Mouse (Mus musculus): Measurements from ENCODE around the gene Creb3. TPM values are rescaled to one million over a fixed set of nuclear protein-coding genes. Genes with fewer than 3 reads are reported as not detected.

The Creb3 gene
- 82.1 TPM for polyA plus RNA-seq (2017; shearing (Covaris generic))

DNA sequence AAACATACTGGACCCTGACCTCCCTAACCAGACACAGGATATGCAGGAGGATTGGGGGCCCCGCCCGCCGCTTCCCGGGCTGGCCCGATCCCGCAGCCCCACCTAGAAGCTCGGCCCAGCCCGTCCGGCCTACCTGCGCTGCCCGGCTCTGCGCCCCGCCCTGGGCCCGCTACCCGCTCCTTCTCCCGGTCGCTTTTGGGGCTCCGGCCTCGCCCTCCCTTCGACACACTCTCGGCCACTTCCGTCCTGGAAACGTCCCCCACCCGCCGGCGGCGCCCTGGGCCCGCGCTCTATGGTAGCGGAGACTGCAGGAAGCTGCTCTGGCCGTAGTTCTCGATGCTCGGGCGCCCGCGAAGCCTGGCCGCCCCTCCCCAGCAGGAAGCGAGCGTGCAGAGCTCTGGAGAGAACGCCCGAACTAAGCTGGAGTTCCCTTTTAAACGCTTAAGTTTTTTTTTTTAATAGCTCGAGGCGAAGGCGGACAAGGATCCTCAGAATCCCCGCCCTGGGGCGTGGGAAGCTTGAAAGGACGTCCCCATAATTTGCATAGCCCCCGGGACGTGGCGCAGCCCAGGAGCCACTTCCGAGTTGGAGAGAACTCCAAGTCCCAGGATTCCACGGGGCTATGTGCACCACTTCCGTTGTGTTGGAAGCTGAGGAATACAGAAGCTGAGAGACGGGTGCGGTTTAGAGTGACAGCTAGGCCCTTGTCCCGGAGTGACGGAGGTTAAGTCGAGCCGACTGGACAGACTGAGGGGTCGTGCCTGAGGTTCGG lies at the start of gene Creb3, which contains the start of gene Tln1:
Creb3 (plus strand) TSS at position 336 of the 772 bp plus-strand sequence.
Tln1 (minus strand) TSS at position 695 of the 772 bp plus-strand sequence.

GRCm38 (mm10) chr4:43578376-43579204 lies 16.5 kb downstream of the Creb3 start, which contains the start of the genes Rgp1 and Gba2:
Gene Rgp1 (plus strand): TSS chr4:43578715.
Gene Gba2 (minus strand): TSS chr4:43578873.

DNA sequence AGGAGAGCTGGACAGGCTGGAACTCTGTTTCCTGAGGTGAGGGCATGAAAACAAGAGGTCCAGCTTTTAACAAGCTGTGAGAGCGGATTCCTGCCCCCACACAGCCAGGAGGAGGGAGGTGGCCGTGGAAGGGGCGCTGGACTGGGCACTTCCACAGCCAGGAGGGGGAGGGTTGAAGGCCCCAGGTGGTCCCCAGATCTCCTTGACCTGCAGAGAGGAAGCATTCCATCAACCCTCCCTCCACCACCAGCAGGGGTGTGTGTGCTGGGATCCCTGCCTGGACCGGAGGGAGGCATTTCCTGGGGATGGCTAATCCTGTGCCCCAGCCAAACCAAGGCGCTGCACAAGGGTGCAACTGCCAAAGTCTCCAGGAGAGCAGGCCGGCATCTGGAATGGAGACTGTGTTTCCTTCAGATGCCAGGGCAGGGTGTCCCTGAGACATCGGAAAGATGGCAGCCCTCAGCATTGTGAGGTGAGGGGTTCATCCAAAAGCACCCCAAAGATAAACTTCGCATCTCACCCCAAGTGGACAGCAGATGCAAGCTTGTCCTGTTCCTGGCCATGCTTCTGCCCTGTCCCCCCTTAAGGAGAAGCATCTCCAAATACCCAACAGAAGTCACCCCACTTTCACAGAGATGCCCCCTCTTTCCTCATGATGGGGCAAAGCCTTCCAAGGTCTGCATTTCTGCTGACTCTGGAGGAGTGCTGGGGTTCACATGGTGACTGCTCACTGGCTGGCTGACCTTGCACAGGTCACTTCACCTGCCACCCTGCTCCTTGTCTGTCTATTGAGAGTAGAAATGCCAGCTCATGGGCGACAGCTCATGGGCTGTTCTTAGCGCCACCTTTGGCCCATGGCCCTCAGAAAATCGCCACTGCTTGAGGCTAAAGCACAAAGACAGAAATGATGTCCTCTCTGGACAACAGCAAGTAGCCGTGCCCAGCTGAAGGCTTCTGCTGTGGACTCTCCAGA lies 22.6 kb downstream of the Creb3 start, which contains the start of gene Msmp:
Msmp (minus strand) TSS at position 51 of the 973 bp plus-strand sequence.

Other genes starting within 250 kb of the Creb3 start
- not detected for gene Rusc2, start 180.4 kb upstream of the Creb3 start, polyA plus RNA-seq (2017; shearing (Covaris generic))
- not detected for gene Fam166b, start 133.2 kb upstream of the Creb3 start, polyA plus RNA-seq (2017; shearing (Covaris generic))
- gene Tesk1, start 120.4 kb upstream of the Creb3 start, polyA plus RNA-seq (2017; shearing (Covaris generic)), result 44.9 TPM
- 59.9 TPM for gene Cd72, start 107.7 kb upstream of the Creb3 start, polyA plus RNA-seq (2017; shearing (Covaris generic))
- 102 TPM for gene Sit1, start 78.6 kb upstream of the Creb3 start, polyA plus RNA-seq (2017; shearing (Covaris generic))
- gene Ccdc107, start 69.4 kb upstream of the Creb3 start, polyA plus RNA-seq (2017; shearing (Covaris generic)), result 52.6 TPM
- 6.2 TPM for gene Arhgef39, start 62.6 kb upstream of the Creb3 start, polyA plus RNA-seq (2017; shearing (Covaris generic))
- gene Car9, start 55.4 kb upstream of the Creb3 start, polyA plus RNA-seq (2017; shearing (Covaris generic)), result 0.42 TPM
- not detected for gene Tpm2, start 38.6 kb upstream of the Creb3 start, polyA plus RNA-seq (2017; shearing (Covaris generic))
- gene Tln1, start 359 bp downstream of the Creb3 start, polyA plus RNA-seq (2017; shearing (Covaris generic)), result 240 TPM
- gene Rgp1, start 16.4 kb downstream of the Creb3 start, polyA plus RNA-seq (2017; shearing (Covaris generic)), result 9.6 TPM
- 39.8 TPM for gene Gba2, start 16.5 kb downstream of the Creb3 start, polyA plus RNA-seq (2017; shearing (Covaris generic))
- 2.4 TPM for gene Msmp, start 22.2 kb downstream of the Creb3 start, polyA plus RNA-seq (2017; shearing (Covaris generic))
- gene Npr2, start 69.6 kb downstream of the Creb3 start, polyA plus RNA-seq (2017; shearing (Covaris generic)), result not detected
- not detected for gene Spag8, start 91.3 kb downstream of the Creb3 start, polyA plus RNA-seq (2017; shearing (Covaris generic))
- 37.8 TPM for gene Hint2, start 94.1 kb downstream of the Creb3 start, polyA plus RNA-seq (2017; shearing (Covaris generic))
- gene Tmem8b, start 106.6 kb downstream of the Creb3 start, polyA plus RNA-seq (2017; shearing (Covaris generic)), result 1.2 TPM
- gene Fam221b, start 106.8 kb downstream of the Creb3 start, polyA plus RNA-seq (2017; shearing (Covaris generic)), result 0.96 TPM
- gene Olfr70, start 138.5 kb downstream of the Creb3 start, polyA plus RNA-seq (2017; shearing (Covaris generic)), result not detected
- gene Olfr71, start 147.9 kb downstream of the Creb3 start, polyA plus RNA-seq (2017; shearing (Covaris generic)), result not detected
- gene Hrct1, start 164.9 kb downstream of the Creb3 start, polyA plus RNA-seq (2017; shearing (Covaris generic)), result not detected
- gene Spaar, start 167.7 kb downstream of the Creb3 start, polyA plus RNA-seq (2017; shearing (Covaris generic)), result not detected
- not detected for gene Olfr159, start 208.7 kb downstream of the Creb3 start, polyA plus RNA-seq (2017; shearing (Covaris generic))